Mouse (Mus musculus): Measurements from ENCODE around the gene Gm4779. TPM values are rescaled to one million over a fixed set of nuclear protein-coding genes. Genes with fewer than 3 reads are reported as not detected.
"Not testable (repeated sequence)": the region's sequence is repeated elsewhere in the genome, so short reads cannot be mapped to it uniquely, and the experiment has no call there.

Gm4779 gene
- not detected for total RNA-seq (2021)
- long read RNA-seq, experiment 1 = 0 reads
- long read RNA-seq, experiment 2 = 0 reads

DNA sequence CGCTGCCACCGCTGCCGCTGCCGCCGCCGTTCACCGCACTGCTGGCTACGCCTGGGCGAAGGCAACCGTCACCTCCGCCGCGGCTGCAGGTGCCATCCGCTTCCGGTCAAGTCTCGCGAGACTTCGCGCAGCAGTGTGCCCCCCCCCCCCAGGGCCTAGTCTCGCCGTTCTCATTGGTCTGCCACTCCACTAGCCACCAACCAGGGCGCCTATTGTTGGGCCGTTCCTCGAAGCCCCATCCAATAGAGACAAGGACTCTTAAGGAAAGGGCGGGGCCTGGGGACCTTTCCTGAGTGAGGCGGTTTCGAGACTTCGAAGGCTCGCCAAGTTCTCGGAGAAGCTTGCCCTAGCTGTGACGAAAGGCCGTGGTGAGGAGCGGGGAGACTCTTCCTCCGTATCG is at the start of gene Gm4779, which contains the start of gene 8030474K03Rik:
TSS of gene Gm4779 (minus strand) at position 82 of the 400 bp plus-strand sequence.
TSS of gene 8030474K03Rik (plus strand) at position 315 of the 400 bp plus-strand sequence.
- intact Hi-C loops (cut with DNase I) = loop anchor here (5.0 kb wide), 1 partner anchor 148 kb away; no protein-coding TSS in a partner anchor
- no peak for DNase-seq

GRCm38 (mm10) chrX:101819980-101820379 is 25.8 kb upstream of the Gm4779 start:
- not testable (repeated sequence) for DNase-seq
- intact Hi-C loops (cut with DNase I) = loop anchor here (5.0 kb wide), 1 partner anchor 107 kb away; no protein-coding TSS in a partner anchor

DNA sequence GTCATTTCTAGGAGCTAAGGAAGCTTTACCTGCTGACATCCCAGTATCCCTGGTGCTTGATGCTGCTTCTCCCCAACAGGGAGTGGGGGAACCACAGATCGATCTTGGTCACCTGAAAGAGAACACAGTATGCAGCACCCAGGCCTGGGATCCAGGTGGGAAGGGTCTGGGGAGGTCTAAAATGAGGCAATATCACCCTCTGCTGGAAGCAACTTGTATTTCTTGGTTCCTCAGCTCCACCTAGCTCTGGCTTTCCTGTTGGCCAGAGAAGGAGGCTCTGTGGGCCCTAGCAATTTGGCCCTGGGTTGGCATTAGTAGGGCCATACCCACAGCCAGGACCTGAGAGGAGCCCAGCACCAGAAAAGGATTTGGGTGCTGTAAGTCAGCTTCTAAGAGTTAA is 24.9 kb upstream of the Gm4779 start:
- DNase-seq = no peak
- intact Hi-C loops (cut with DNase I) = loop anchor here (5.0 kb wide), 1 partner anchor 108 kb away; no protein-coding TSS in a partner anchor

- no peak for DNase-seq
- intact Hi-C loops (cut with DNase I) = no loop called here
Measured at GRCm38 (mm10) chrX:101811750-101812149, 17.5 kb upstream of the Gm4779 start.

DNA sequence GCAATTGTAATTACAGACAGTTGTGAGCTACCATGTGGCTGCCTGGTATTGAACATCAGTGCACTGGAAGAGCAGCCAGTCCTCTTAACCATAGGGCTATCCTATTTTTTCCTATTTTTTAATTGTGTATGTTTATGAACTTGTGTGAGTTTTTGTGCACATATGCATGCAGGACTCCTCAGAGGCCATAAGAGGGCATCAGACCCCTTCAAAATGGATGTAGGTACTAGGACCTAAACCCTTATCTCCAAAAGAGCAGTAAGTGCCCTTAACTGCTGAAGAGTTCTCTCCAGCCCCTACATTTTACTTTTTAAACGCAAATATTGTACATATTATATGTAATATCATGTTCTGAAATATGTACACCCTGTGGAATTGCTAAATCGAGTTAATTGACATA is 11.3 kb upstream of the Gm4779 start:
- DNase-seq = no peak
- intact Hi-C loops (cut with DNase I) = loop anchor here (2.0 to 10.0 kb wide), 2 partner anchors 137 to 259 kb away; no protein-coding TSS in a partner anchor

DNA sequence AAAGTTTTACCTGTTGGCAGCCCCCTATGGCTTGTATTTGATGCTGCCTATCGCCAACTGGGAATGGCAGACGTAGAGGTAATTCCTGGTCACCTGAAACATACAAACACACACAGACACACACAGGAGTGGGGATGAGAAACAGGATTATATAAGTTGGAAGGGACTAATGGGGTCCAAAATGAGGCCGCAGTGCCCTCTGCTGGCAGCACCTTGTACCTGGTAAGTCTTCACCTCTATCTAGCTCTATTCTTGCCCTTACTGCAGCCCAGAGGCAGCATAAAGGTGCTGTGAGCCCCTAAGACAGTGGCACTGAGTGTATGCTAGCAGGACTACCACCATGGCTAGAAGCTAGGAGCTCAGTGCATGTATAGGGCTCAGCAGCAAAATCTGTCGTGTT is 2.7 kb downstream of the Gm4779 start:
- peak in 1 of 2 experiments; percentile 16 for DNase-seq

GRCm38 (mm10) chrX:101772035-101772434 is 22.2 kb downstream of the Gm4779 start:
- DNase-seq = no peak
- intact Hi-C loops (cut with DNase I) = no loop called here

More for the DNA sequence above, 2.7 kb downstream of the Gm4779 start:
- intact Hi-C loops (cut with DNase I) = loop anchor here (5.0 kb wide), 1 partner anchor 151 kb away; no protein-coding TSS in a partner anchor

DNA sequence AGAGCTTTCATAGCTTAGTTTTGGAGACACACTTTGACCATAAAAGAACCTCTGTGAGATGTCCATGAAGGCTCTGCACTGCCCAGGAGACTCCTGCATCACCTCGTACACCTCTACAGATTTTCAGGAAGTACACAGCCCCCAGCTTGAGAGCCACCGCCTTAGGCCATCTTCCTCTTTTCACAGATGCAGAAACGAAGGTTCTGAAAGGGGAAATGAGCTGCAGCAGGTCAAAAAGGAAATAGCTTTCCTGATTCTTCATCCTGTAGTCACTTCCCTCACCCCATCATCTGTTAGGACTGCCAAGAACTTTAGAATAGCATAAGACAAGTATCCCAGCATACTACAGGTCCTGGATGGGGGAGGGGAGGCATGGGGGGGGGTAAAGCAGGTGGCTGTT is 23.9 kb downstream of the Gm4779 start:
- intact Hi-C loops (cut with DNase I) = no loop called here
- DNase-seq = no peak

DNA sequence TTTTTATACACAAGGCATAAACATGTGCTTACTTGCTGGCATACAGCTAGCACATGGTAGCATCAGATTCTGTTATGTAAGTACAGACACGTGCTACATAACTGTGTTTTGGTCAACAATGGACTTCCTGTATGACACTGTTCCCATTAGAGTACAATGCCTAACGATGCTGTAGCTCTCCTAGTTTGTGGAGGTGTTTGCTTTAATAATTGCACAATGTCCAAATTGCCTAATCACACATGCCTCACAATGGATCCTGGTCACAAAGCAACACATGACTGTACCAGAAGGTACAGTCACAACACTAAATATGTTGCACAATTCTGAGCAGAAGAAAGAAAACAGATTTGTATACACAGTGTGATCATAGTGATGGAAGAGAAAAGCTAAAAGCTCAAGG is 24.7 kb downstream of the Gm4779 start:
- no peak for DNase-seq
- intact Hi-C loops (cut with DNase I) = loop anchor here (10.0 kb wide), 1 partner anchor 155 kb away; no protein-coding TSS in a partner anchor

GRCm38 (mm10) chrX:101767280-101767679 is 26.9 kb downstream of the Gm4779 start:
- DNase-seq = no peak
- intact Hi-C loops (cut with DNase I) = loop anchor here (10.0 kb wide), 1 partner anchor 152 kb away; no protein-coding TSS in a partner anchor

- intact Hi-C loops (cut with DNase I) = loop anchor here (10.0 kb wide), 1 partner anchor 150 kb away; no protein-coding TSS in a partner anchor
- DNase-seq = no peak
Measured at GRCm38 (mm10) chrX:101765111-101765510, 29.1 kb downstream of the Gm4779 start.

DNA sequence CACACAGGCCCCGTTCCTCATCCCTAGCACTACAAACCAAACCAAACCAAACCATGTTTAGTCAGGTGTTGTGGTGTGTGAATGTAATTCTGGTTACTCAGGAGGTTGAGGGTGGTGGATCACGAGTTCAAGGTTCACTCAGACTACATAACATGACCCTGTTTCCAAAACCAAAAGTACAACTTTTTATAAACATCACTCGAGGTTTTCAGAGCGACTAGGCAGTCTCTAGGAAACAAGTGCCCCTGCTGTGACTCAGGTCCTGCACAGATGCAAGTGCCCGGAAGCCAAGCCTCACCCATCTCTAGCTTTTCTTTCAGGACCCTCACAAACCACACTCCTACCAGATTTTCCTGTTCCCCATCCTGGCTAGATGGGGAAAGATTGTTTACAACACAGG is 29.6 kb downstream of the Gm4779 start:
- intact Hi-C loops (cut with DNase I) = loop anchor here (10.0 kb wide), 1 partner anchor 150 kb away; no protein-coding TSS in a partner anchor
- DNase-seq = no peak

GRCm38 (mm10) chrX:101754478-101754877 is 39.7 kb downstream of the Gm4779 start:
- DNase-seq = no peak
- intact Hi-C loops (cut with DNase I) = no loop called here

DNA sequence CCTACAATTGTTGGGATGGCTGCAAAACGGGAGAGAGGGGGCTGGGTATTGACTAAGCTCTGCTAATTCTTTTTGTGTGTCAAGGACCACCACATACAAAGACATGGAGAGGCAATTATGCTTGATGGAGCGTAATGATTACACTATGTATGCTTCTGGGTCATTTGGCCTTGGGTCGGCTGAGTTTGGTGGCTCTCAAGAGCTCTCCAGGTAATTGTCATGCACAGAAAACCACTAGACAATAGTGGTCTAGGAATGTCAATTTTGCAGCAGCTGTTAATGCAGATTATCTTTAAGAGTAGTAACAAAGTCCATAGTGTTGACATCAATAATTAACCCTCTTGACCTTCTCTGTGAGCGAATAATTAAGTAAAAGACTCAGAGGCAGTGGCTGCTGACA is 44.1 kb downstream of the Gm4779 start:
- intact Hi-C loops (cut with DNase I) = no loop called here
- DNase-seq = no peak

- DNase-seq = no peak
- intact Hi-C loops (cut with DNase I) = no loop called here
Measured at GRCm38 (mm10) chrX:101741064-101741433, 53.2 kb downstream of the Gm4779 start.

DNA sequence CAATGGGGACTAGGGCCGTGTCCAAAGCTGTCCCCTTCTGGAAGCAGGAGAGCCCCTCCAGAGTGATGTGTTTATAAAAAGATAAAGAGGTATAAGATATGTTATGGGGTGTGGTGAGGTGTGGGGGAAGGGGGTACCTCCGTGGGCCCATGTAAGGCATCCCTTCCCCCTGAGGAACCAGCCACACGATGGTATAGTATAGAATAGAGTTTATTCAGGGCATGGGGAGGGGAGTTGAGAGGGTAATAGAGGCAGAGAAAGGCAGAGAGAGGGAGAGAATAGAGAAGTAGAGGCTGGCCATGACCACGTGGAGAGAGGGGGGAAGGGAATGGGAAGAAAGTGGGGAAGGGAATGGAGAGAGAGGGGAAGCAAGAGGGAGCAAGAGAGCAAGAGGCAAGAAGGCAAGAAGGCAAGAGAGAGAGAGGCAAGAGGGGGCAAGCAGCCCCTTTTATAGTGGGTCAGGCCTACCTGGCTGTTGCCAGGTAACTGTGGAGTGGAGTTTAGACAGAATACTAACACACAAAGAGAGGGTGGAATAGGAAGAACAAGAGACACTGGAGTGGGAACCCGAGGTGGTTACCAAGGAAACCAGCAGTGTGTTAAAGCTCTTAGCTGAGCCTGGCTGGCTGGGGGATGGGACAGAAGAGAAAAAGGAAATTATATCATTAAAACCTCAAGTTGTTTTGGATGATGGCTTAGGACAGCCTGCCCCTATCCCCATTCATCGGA is 53.7 kb downstream of the Gm4779 start:
- intact Hi-C loops (cut with DNase I) = no loop called here
- no peak for DNase-seq

Other genes with a start within 250 kb of the Gm4779 start
- 10 to 100 TPM; 59.2 to 64.7 TPM for gene Ogt, start 154.4 kb downstream of the Gm4779 start, total RNA-seq (2021)
- not detected for gene Cxcr3, start 60.2 kb downstream of the Gm4779 start, total RNA-seq (2021)
- not detected for gene 8030474K03Rik, start 233 bp upstream of the Gm4779 start, total RNA-seq (2021)
- 1 to 10 TPM; 1.8 to 3.5 TPM for gene Nhsl2, start 55.0 kb upstream of the Gm4779 start, total RNA-seq (2021)